Mouse (Mus musculus) small intestine, adult 2 months (tissue): ENCODE measurements around the gene Tst.

Experiments used
- CTCF ChIP-seq: fragments of 200-500 bp; IDR thresholded peaks from 2 replicates; pipeline ENCODE4 v1.5.1; 2012; ENCODE audit warnings: low read depth, mild to moderate bottlenecking, control low read depth, inconsistent platforms, low read length, moderate library complexity, mixed read lengths; ENCODE audit not compliant: insufficient replicate concordance, insufficient read length; ENCODE audit errors: extremely low read depth
- POLR2A ChIP-seq: fragments of 200-500 bp; IDR thresholded peaks from 2 replicates; pipeline ENCODE4 v1.6.1; 2012; ENCODE audit warnings: low read depth, mild to moderate bottlenecking, control low read depth, inconsistent platforms, low read length, moderate library complexity

GRCm38 (mm10) chr15:78452929-78453328 is 47.2 kb upstream of the Tst start:
- no peak for TF ChIP-seq POLR2A
- TF ChIP-seq CTCF = no peak
